Mouse (Mus musculus) monocyte, adult 5-6 weeks (primary cell): ENCODE measurements around the gene Irak1. TPM values are rescaled to one million over a fixed set of nuclear protein-coding genes. Genes with fewer than 3 reads are reported as not detected.

Source experiments
- ATAC-seq: fragments of 153-309, 156-312 bp; replicated peaks from 2 replicates; pipeline ENCODE4 v1.8.0; 2017; ENCODE audit warnings: mild to moderate bottlenecking; ENCODE audit not compliant: low TSS enrichment, insufficient number of reproducible peaks, severe bottlenecking, poor library complexity, low FRiP score
- total RNA-seq: library from RNA; stranded (forward); fragments of 200-1000, 200-491, 200-594 nt; gene quantifications from 3 replicates; pipeline ENCODE4 v1.2.3, GENCODE M21; 2017

Irak1 gene
- 44.2 to 65.0 TPM (median 58.3 TPM) in 3 replicates for total RNA-seq

DNA sequence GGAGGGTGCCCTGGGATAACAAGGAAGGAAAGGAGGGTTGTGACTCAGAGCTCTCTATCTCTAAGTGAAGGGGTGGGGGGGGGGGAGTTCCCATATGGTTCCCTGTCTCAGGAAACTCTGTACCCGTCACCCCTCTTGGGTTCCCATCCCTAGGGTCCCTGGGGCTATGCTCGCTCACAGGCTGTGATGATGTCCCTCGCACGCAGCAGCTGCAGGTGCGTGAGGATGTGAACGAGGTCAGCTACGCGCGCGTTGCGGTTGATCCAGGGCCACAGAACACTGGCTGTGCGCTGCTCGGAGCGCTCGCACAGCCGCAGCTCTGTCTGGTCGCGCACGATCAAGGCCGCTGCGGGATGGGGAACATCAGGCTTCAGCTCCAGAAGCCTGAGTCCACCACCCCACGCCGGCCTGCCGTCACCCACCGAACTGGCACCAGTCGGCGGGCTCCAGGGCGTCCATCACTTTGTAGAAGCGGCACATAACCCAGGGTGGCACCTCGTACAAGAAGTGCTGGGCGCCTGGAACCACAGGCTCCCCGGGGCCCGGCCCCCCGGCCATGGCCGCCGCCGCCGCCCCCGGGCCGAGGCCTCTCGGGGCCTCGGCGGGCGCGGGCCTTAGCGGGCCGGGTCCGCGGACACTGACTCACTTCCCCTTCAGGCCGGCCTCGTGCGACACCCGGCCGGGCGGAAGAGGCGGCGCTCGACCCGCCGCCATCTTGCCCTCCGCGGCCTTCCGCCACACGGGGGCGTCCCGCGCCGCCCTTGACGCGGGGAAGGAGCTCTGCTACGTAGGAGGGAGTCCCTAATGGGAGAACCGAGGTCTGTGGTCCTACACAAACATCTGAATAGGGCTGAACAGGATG lies at the start of gene Irak1:
TSS of gene Irak1 (minus strand) at position 731 of the 862 bp plus-strand sequence.
- ATAC-seq, result peak; percentile 74

DNA sequence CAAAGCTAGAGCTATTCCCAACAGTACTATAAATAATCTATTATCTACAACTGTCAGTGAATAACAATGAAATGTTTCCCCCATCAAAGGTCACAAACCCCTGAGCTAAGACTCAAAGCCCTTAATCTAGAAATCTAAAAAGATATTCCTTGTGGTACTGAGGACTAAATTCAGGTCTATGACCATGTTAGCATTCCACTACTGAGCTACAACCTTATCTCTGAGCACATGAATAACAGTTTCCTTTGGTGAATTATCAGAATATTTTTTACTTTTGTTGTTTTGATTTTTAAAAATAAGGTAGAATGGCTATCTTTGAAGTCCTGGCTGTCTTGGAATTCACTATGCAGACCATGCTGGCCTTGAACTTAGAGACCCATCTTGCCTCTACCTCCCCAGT lies 47.1 kb upstream of the Irak1 start:
- ATAC-seq, result no peak

- no peak for ATAC-seq
These were observed 44.2 kb upstream of the Irak1 start for GRCm38 (mm10) chrX:74067891-74068290.

DNA sequence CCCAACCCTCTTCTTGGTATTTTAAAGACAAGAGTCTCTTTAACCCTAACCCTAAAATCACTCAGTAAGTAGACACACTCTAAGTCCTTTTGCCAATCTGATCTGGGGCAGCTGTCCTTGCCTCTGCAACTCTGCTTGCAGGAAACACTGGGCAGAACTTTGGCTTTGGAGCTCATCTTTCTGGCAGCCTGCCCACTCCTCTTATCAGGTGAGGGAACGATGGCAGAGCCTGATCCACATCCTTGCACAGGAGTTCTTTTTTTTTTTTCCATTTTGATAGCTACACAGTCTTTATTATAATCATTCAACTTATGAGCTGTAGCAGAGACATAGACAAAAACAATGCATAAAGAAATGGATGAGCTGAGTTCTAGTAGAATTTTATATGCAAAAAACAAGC lies 21.4 kb upstream of the Irak1 start:
- ATAC-seq, result no peak

- ATAC-seq, result no peak
These were observed 14.1 kb upstream of the Irak1 start for GRCm38 (mm10) chrX:74037702-74038375.

DNA sequence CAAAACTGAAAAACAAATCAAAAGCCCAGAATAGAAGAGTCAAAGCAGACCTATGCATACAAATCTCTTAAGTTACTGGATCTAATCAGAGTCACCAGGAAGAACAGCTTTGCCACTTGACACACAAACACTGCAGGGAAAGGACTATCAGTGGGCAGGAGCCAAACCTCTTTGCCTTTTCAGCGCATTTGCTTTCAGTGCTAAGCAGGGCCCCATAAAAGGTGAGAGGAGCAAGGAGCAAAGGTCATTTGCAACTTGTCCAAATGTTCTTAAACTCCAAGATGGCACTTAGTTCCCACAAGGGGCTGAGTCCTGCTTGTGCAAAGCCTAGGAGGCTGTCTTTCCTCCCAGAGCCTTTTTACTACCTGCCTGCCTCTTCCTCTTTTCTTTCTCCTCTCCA lies 6.3 kb upstream of the Irak1 start:
- no peak for ATAC-seq

DNA sequence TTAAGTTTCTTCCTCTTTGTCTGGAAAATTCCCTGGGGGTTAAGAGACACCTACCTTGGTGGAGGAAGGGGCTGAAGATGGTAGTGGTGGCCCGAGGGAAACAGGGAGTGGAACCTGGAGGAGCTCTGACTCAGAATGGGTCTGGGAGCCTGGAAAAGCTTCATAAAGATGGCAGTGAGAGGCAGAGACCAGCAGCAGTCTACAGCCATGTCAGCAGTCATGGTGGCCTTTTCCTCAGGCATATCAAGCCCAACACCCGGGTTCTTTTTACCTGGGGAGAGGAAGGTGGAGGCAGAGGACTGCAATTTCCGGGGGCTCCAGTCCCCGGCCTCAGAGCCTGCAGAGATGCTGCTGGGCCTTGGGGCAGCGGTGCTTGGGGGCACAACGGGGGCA lies 927 bp downstream of the Irak1 start:
- ATAC-seq, result no peak

DNA sequence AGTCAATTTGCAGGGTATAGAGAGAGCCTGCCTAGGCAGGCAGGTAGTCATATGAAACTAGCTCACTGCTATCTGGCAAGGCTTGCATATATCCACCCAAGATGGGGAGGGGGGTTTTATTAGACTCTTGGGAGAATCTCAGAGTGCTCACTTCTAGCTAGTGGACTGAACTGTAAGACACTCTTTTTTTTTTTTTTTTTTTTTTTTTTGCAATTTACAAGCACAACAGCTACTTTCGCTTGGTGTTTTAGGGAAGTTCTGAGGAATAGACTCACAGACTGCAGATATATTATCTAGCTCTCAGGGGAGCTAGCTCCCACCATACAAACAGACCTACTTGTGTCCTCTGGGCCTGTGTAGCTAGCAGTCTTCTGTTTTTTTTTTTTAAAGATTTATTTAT lies 9.1 kb downstream of the Irak1 start:
- no peak for ATAC-seq

DNA sequence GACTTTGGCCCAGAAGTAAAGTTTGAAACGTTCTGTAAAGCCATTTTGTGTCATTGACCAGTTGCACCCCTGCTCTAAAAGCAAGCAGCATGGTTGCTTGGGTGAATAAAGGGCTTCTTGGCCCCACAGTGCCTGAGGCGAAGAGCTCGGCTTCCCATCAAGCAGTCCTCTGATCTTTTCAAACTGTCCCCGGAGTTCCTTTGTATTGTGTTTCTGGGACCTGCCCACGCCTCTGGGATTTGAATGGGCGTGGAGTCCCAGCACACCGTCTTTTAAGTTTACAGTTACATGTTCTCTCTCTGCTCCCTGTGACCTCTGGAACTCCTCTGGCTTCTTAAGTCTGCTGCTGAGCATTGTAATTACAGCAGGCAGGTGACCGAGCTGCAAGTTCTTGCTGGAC lies 15.7 kb downstream of the Irak1 start:
- ATAC-seq, result no peak

- ATAC-seq, result no peak
These were observed 17.3 kb downstream of the Irak1 start for GRCm38 (mm10) chrX:74006401-74006800.

GRCm38 (mm10) chrX:74003644-74004043 lies 20.1 kb downstream of the Irak1 start:
- no peak for ATAC-seq

GRCm38 (mm10) chrX:74001024-74001423 lies 22.7 kb downstream of the Irak1 start:
- ATAC-seq, result no peak

- ATAC-seq, result no peak
These were observed 24.5 kb downstream of the Irak1 start for GRCm38 (mm10) chrX:73998911-73999869.

- no peak for ATAC-seq
These were observed 45.9 kb downstream of the Irak1 start for GRCm38 (mm10) chrX:73977783-73978182.

GRCm38 (mm10) chrX:73976283-73976682 lies 47.4 kb downstream of the Irak1 start:
- ATAC-seq, result no peak

DNA sequence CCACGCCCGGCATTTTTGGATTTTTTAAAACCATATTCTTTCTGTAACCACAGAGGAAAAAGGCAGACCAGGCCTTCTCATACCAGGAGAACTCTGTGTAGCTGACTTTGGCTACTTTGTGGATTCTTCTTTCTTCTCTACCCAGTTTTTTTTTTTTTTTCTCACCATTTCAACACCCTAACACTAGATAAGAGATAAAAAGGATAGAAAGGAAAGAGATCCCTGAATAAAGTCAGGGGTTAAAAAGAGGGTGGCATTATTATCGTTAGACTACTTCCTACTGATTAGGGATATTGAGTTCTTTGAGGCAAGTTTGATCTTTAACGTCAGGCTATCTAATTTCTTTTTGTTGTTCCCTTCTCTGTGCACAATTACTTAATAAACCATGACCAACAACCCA lies 50.9 kb downstream of the Irak1 start:
- ATAC-seq, result no peak

DNA sequence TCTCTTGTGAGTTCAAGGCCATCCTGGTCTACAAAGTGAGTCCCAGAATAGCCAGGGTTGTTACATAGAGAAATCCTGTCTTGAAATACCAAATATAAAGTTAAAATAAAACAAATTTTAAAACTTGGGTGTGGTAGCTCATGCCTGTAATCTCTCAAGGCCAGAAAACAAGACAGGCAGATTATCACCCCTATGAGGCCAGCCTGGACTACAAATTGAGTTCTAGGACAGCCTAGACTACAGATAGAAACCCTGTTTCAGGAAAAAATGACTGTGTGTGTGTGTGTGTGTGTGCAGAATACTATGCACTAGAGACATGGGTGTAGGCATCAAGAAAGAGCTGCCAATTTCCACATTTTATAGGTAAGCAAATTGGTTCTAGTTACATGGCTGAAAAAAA lies 52.9 kb downstream of the Irak1 start:
- no peak for ATAC-seq

GRCm38 (mm10) chrX:73969729-73970128 lies 54.0 kb downstream of the Irak1 start:
- ATAC-seq, result no peak

GRCm38 (mm10) chrX:73969167-73969566 lies 54.6 kb downstream of the Irak1 start:
- ATAC-seq, result no peak
